Mouse (Mus musculus) heart, postnatal 0 days (tissue): ENCODE measurements around the gene Cass4. TPM values are rescaled to one million over a fixed set of nuclear protein-coding genes. Genes with fewer than 3 reads are reported as not detected.

Source experiments
- ATAC-seq: fragments of 200-750 bp; cut with Nextera tagmentation; 2 replicates; pipeline ENCODE4 v1.8.0; 2017; ENCODE audit warnings: low read depth, moderate number of reproducible peaks, moderate library complexity; ENCODE audit not compliant: insufficient read depth
- DNase-seq: peaks from one replicate; pipeline ENCODE4 v3.0.0-alpha.2; 2016; ENCODE audit warnings: low spot score
- H3K27ac ChIP-seq: fragments of 300-500 bp; sonication (generic); 2 replicates; pipeline ENCODE4 v1.5.1; 2014; ENCODE audit warnings: low read depth, mild to moderate bottlenecking
- H3K27me3 ChIP-seq: fragments of 300-500 bp; sonication (generic); 2 replicates; pipeline ENCODE4 v1.6.1; 2014; ENCODE audit warnings: low read length, mixed read lengths; ENCODE audit not compliant: control insufficient read depth, insufficient read depth
- H3K36me3 ChIP-seq: fragments of 300-500 bp; sonication (generic); replicated peaks from 2 replicates; pipeline ENCODE4 v1.6.1; 2014; ENCODE audit warnings: low read length, mixed read lengths; ENCODE audit not compliant: control insufficient read depth, insufficient read depth
- H3K4me1 ChIP-seq: fragments of 300-500 bp; sonication (generic); 2 replicates; pipeline ENCODE4 v1.6.1; 2014; ENCODE audit warnings: antibody characterized with exemption; ENCODE audit not compliant: control insufficient read depth, insufficient read depth
- H3K4me2 ChIP-seq: fragments of 300-500 bp; sonication (generic); 2 replicates; pipeline ENCODE4 v1.6.1; 2014; ENCODE audit warnings: low read depth, mild to moderate bottlenecking, low read length, moderate library complexity
- H3K4me3 ChIP-seq: fragments of 300-500 bp; sonication (generic); 2 replicates; pipeline ENCODE4 v1.5.1; 2014; ENCODE audit warnings: low read depth, low read length
- H3K9ac ChIP-seq: fragments of 300-500 bp; sonication (generic); replicated peaks from 2 replicates; pipeline ENCODE4 v1.6.1; 2014; ENCODE audit warnings: low read depth, low read length, mixed read lengths
- H3K9me3 ChIP-seq: fragments of 300-500 bp; sonication (generic); replicated peaks from 2 replicates; pipeline ENCODE4 v1.6.1; 2016; ENCODE audit warnings: low read length; ENCODE audit not compliant: control insufficient read depth
- CTCF ChIP-seq: IDR thresholded peaks from 2 replicates; pipeline ENCODE4 v1.5.1; 2016; ENCODE audit warnings: antibody characterized with exemption, control low read depth, low read depth
- EP300 ChIP-seq: IDR thresholded peaks from 2 replicates; pipeline ENCODE4 v1.6.1; 2016; ENCODE audit warnings: antibody characterized with exemption, low read depth
- WGBS: fragments of 180-500 bp; shearing (Covaris S2); extraction: QIAGEN DNeasy Blood & Tissue Kit; methylation state at CpG from one replicate; pipeline ENCODE4 v1.1.7; 2014; 5-methylcytosine and 5-hydroxymethylcytosine counted together
- polyA plus RNA-seq: library from polyadenylated mRNA; unstranded; fragments of >200 nt; fragmentation: Nextera tagmentation; extraction: Ambion mirVana; gene quantifications from 2 replicates; pipeline ENCODE4 v1.2.1, GENCODE M21; 2015
- total RNA-seq: library from RNA; depleted of rRNA; stranded (reverse); fragments of >200 nt; gene quantifications from 2 replicates; pipeline ENCODE4 v1.2.3, GENCODE M21; 2014; ENCODE audit warnings: low replicate concordance

Cass4 gene
- total and polyA plus RNA-seq, 2 experiments from 2014 or later, result 0.20 to 1.1 TPM

- 2% methylated on average over 35 of the region's 35 CpGs for WGBS
- Histone ChIP-seq H3K4me3 (peak within 1 kb of the TSS; percentile 84), H3K36me3 (peaks cover 4% of the 10 kb centered on the region), H3K9me3 (no peaks in the 10 kb centered on the region), H3K4me2 (peak within 1 kb of the TSS; percentile 71), H3K4me1 (peaks cover 14% of the 10 kb centered on the region), H3K27ac (peak within 1 kb of the TSS; percentile 58), H3K27me3 (no peaks in the 10 kb centered on the region), H3K9ac (peak within 1 kb of the TSS; percentile 47)
- ATAC-seq (peak; percentile 97), DNase-seq (peak; percentile 95)
- no peak for TF ChIP-seq EP300
- no peak; the same call in 1 of the 2 replicates for TF ChIP-seq CTCF
Observed at GRCm38 (mm10) chr2:172439843-172440639, 46.4 kb downstream of the Cass4 start, which contains the start of gene Rtf2. Gene Rtf2 (plus strand): TSS chr2:172440556.

DNA sequence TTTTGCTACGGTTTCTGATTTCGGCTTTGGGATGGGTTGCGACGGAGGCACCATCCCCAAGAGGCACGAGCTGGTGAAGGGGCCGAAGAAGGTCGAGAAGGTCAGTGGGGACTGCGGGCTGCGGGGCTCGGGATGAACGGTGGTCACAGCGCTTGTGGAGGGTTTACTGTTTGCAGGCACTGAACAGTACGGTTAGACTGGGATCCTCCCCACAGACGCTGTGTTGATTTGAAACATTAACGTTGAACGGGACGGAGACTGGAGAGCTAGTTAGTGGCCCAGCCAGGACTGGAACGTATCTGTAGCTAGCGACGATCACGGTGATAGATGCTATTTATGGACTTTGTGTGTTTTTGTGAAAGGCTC, 47.0 kb downstream of the Cass4 start:
- Histone ChIP-seq H3K4me2 (peak overlapping the region; percentile 71), H3K9ac (peak overlapping the region; percentile 47), H3K27me3 (no peaks in the 10 kb centered on the region), H3K4me1 (peaks cover 14% of the 10 kb centered on the region), H3K27ac (peak overlapping the region; percentile 56; the same call in 1 of the 2 replicates), H3K36me3 (peaks cover 10% of the 10 kb centered on the region), H3K9me3 (no peaks in the 10 kb centered on the region), H3K4me3 (peak overlapping the region; percentile 84)
- ATAC-seq (peak; percentile 54), DNase-seq (peak; percentile 7)
- WGBS, result under 1% methylated on average over 21 of the region's 21 CpGs
- TF ChIP-seq CTCF (no peak), EP300 (no peak)

DNA sequence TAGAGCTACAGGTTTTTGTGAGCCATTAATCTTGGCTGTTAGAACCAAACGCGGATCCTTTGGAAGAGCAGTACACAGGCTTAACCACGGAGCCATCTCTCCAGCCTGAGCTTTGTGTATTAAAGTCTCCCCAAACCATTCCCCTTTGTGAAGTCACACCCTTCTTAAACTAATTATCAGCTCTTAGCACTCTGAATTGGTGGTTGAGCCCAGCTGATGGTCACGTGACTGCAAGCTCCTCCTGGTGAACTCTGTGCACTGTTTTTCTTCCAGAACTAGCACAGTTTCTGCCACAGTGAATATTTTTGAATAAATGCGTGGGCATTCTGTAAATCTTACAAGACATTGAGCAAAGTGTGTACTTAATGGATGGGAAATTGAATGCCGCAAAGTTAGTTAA, 47.6 kb downstream of the Cass4 start:
- no peak overlapping the region for H3K27ac ChIP-seq

DNA sequence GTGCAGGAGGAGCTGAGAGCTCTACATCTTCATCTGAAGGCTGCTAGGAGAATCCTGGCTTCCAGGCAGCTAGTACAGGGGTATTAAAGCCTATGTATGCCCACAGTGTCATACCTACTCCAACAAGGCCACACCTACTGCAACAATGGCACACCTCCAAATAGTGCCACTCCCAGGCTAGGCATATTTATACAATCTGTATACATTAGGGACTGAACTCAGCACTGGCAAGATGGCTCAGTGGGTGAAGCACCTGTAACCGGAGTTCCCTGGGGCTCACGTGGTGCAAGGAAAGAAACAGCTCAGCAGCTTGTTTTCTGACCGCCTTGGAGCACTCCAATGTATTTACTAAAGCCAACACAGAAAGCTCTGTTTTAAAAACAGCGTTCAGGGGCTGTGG, 52.0 kb downstream of the Cass4 start:
- Histone ChIP-seq H3K27me3 (no peaks in the 10 kb centered on the region), H3K4me3 (no peak overlapping the region), H3K4me1 (peaks cover 9% of the 10 kb centered on the region), H3K4me2 (no peak overlapping the region), H3K9ac (no peak overlapping the region), H3K9me3 (no peaks in the 10 kb centered on the region), H3K27ac (no peak overlapping the region), H3K36me3 (peaks cover 60% of the 10 kb centered on the region)
- ATAC-seq, result no peak
- DNase-seq, result no peak
- no peak for TF ChIP-seq CTCF
- no peak for TF ChIP-seq EP300
- 94% methylated on average over 4 of the region's 4 CpGs for WGBS

More for the DNA sequence above, 47.6 kb downstream of the Cass4 start:
- TF ChIP-seq CTCF, result no peak
- WGBS, result 32% methylated on average over 6 of the region's 6 CpGs
- H3K9ac ChIP-seq, result peak overlapping the region; percentile 47
- peak overlapping the region; percentile 84 for H3K4me3 ChIP-seq
- DNase-seq, result peak; percentile 10
- H3K27me3 ChIP-seq, result no peaks in the 10 kb centered on the region
- H3K36me3 ChIP-seq, result peaks cover 16% of the 10 kb centered on the region
- H3K4me1 ChIP-seq, result peaks cover 14% of the 10 kb centered on the region
- peak overlapping the region; percentile 71 for H3K4me2 ChIP-seq
- no peaks in the 10 kb centered on the region for H3K9me3 ChIP-seq
- no peak for ATAC-seq

- 85% methylated on average over 6 of the region's 6 CpGs for WGBS
- Histone ChIP-seq H3K36me3 (peaks cover 71% of the 10 kb centered on the region), H3K9me3 (no peaks in the 10 kb centered on the region), H3K9ac (no peak overlapping the region), H3K4me1 (no peaks in the 10 kb centered on the region), H3K4me3 (no peak overlapping the region), H3K27ac (no peak overlapping the region), H3K27me3 (no peaks in the 10 kb centered on the region), H3K4me2 (no peak overlapping the region)
- DNase-seq (no peak), ATAC-seq (no peak)
- TF ChIP-seq EP300 (no peak), CTCF (peak; percentile 51)
Observed at GRCm38 (mm10) chr2:172447317-172447716, 53.7 kb downstream of the Cass4 start.
